Mouse (Mus musculus) cerebellum, adult 2 months (tissue): ENCODE data around the gene Fndc3b.

Experiments used
- CTCF ChIP-seq: fragments of 200-500 bp; IDR thresholded peaks from 2 replicates; pipeline ENCODE4 v1.5.1; 2011; ENCODE audit warnings: low read depth, mild to moderate bottlenecking, control low read depth, low read length, moderate library complexity, borderline replicate concordance; ENCODE audit not compliant: insufficient read depth
- POLR2A ChIP-seq: fragments of 200-500 bp; IDR thresholded peaks from 2 replicates; pipeline ENCODE4 v1.6.1; 2011; ENCODE audit warnings: low read length, control low read depth, borderline replicate concordance; ENCODE audit not compliant: insufficient read depth

GRCm38 (mm10) chr3:27663221-27663620 lies 47.9 kb downstream of the Fndc3b start:
- TF ChIP-seq POLR2A (no peak), CTCF (no peak)
